Mouse (Mus musculus): Measurements from ENCODE around the gene Tef. TPM values are rescaled to one million over a fixed set of nuclear protein-coding genes. Genes with fewer than 3 reads are reported as not detected.

Tef gene
- total and polyA plus RNA-seq, 2 experiments from 2014 or later = 30.4 to 64.1 TPM

DNA sequence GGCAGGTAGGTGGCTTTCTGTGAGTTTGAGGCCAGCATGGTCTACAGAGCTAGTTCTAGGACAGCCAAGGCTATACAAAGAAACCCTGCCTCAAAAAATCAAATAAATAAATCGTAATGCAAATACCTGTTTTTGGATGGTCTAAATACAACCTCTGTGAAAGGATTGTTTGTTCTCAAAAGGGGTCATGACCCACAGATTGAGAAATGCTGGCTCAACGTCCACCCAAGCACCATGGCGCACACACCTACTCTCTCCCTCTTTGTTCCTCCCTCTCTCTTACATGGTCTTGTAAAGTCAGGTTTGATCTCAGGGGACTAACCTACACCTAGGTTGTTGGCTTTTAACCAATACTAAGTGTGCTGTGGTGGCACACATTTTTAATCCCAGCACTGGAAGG lies 20.4 kb downstream of the Tef start:
- no peak for TF ChIP-seq CTCF (IDR thresholded peaks at IDR 0.05; ENCODE audit: low read depth)
- DNase-seq (ENCODE audit: low spot score) (no peak), ATAC-seq (no peak)
- Histone ChIP-seq H3K4me3 (ENCODE audit: low read length) (no peak overlapping the region), H3K27ac (no peak overlapping the region), H3K4me1 (ENCODE audit: insufficient read depth, low read length) (no peaks in the 10 kb centered on the region), H3K4me2 (ENCODE audit: low read depth, low read length) (no peak overlapping the region), H3K36me3 (ENCODE audit: insufficient read depth, low read length) (peaks cover 55% of the 10 kb centered on the region), H3K9ac (replicated peaks; ENCODE audit: low read length) (no peak overlapping the region), H3K27me3 (ENCODE audit: insufficient read depth, low read length) (no peaks in the 10 kb centered on the region), H3K9me3 (ENCODE audit: low read length) (no peaks in the 10 kb centered on the region)
- WGBS = 80% methylated on average over 3 of the region's 3 CpGs

DNA sequence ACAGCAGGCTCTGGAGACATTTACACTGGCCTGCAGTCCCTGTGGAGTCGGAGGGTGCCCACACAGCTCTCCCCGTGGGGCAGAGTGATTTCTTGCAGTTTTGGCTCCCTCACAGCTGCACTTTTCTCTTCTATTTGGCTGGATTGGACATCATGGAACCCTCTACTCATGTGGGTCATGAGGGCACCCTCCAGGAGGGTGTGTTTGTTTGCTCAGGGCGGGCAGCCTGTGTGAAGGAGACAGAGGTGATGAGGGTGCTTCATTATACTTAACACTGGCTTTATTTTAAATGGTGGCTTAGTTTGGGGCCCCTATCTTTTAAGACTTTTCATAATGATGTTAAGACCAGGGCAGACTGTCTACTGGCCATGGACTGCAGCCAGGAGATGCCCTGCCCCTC lies 22.6 kb downstream of the Tef start:
- WGBS = 83% methylated on average over 3 of the region's 3 CpGs

DNA sequence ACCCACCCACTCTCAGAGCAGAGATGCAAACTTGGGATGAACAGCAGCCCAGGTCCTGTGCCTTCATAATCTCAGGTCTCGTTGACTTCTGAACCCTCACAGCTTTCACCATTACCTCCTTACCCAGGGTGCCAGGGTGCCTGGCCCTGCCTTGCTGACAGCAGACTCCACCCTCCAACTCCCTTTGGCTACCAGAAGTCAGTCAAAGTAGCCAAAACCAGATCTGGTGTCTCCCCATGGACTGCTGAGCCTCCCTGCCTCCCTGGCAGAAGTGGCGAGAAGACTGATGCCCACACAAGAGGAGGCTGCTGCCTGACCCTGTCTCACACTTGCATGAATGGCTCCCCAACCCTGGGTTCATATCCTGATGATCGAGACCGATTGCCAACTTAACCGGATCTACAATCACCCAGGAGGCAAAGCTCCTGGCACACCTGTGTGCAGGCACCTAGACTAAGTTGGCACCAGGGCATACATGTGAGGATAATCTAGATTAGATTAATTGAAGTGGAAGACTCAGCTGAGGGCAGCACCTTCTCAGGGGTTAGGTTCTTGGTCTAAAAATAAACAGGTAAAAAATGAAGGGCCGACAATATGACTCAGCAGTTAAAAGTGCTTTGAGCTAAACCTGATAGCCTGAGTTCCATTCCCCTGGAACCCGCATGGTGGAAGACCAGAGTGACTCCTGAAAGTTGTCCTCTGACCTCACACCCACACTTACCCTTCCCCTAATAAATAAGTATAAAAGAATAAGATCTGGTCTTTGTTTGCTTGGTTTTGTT lies 26.4 kb downstream of the Tef start:
- 84% methylated on average over 7 of the region's 7 CpGs for WGBS
- no peaks in the 10 kb centered on the region for H3K4me1 ChIP-seq (ENCODE audit: insufficient read depth, low read length)

More for the DNA sequence above, 22.6 kb downstream of the Tef start:
- H3K4me1 ChIP-seq (ENCODE audit: insufficient read depth, low read length) = no peaks in the 10 kb centered on the region
- H3K36me3 ChIP-seq (ENCODE audit: insufficient read depth, low read length) = peaks cover 58% of the 10 kb centered on the region
- no peak for TF ChIP-seq CTCF (IDR thresholded peaks at IDR 0.05; ENCODE audit: low read depth)
- no peaks in the 10 kb centered on the region for H3K27me3 ChIP-seq (ENCODE audit: insufficient read depth, low read length)
- no peak overlapping the region for H3K4me2 ChIP-seq (ENCODE audit: low read depth, low read length)
- no peak overlapping the region for H3K4me3 ChIP-seq (ENCODE audit: low read length)
- ATAC-seq (no peak), DNase-seq (ENCODE audit: low spot score) (no peak)
- H3K9ac ChIP-seq (replicated peaks; ENCODE audit: low read length) = no peak overlapping the region
- no peaks in the 10 kb centered on the region for H3K9me3 ChIP-seq (ENCODE audit: low read length)
- H3K27ac ChIP-seq = no peak overlapping the region

DNA sequence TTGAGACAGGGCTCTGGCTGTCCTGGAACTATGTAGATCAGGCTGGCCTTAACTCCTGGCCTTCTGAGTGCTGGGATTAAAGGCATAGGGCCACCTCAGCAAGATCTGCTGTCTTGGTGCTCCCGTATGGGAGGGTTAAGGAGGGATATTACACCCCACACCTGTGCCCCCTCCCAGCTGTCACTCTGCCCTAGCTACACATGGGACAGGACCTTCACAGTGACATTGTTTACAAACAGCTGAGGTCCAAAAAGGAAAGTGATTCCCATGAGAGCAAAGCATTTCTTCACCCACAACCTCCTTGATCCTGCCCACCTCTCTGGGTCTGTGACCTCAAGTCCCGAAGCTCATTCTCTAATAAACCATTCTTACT lies 27.0 kb downstream of the Tef start:
- H3K4me3 ChIP-seq (ENCODE audit: low read length) = no peak overlapping the region
- H3K36me3 ChIP-seq (ENCODE audit: insufficient read depth, low read length) = peaks cover 24% of the 10 kb centered on the region
- no peaks in the 10 kb centered on the region for H3K9me3 ChIP-seq (ENCODE audit: low read length)
- no peak for DNase-seq (ENCODE audit: low spot score)
- TF ChIP-seq CTCF (IDR thresholded peaks at IDR 0.05; ENCODE audit: low read depth) = no peak
- no peak for ATAC-seq
- WGBS = 59% methylated on average over 2 of the region's 2 CpGs
- no peak overlapping the region for H3K4me2 ChIP-seq (ENCODE audit: low read depth, low read length)
- H3K27me3 ChIP-seq (ENCODE audit: insufficient read depth, low read length) = no peaks in the 10 kb centered on the region
- H3K27ac ChIP-seq = no peak overlapping the region
- peaks cover 2% of the 10 kb centered on the region; the same call in 1 of the 2 replicates for H3K4me1 ChIP-seq (ENCODE audit: insufficient read depth, low read length)
- no peak overlapping the region for H3K9ac ChIP-seq (replicated peaks; ENCODE audit: low read length)

More for the DNA sequence above, 26.4 kb downstream of the Tef start:
- Histone ChIP-seq H3K27me3 (ENCODE audit: insufficient read depth, low read length) (no peaks in the 10 kb centered on the region), H3K9me3 (ENCODE audit: low read length) (no peaks in the 10 kb centered on the region), H3K27ac (no peak overlapping the region), H3K9ac (replicated peaks; ENCODE audit: low read length) (no peak overlapping the region), H3K4me2 (ENCODE audit: low read depth, low read length) (no peak overlapping the region), H3K36me3 (ENCODE audit: insufficient read depth, low read length) (peaks cover 30% of the 10 kb centered on the region), H3K4me3 (ENCODE audit: low read length) (no peak overlapping the region)
- ATAC-seq (no peak), DNase-seq (ENCODE audit: low spot score) (no peak)
- no peak for TF ChIP-seq CTCF (IDR thresholded peaks at IDR 0.05; ENCODE audit: low read depth)

DNA sequence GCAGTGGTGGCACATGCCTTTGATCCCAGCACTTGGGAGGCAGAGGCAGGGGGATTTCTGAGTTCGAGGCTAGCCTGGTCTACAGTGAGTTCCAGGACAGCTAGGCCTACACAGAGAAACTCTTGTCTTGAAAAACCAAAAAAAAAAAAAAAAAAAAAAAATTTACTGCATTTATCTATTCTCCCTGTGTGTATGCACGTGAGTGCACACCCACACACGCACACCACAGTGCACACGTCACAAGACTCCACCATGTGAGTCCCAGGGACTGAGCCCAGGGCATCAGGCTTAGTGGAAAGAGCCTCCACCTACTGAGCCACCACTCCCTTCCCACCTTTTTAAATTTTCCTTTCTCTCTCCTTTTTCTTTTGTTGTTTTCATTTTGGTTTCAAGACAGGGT lies 28.3 kb downstream of the Tef start:
- Histone ChIP-seq H3K9me3 (ENCODE audit: low read length) (no peaks in the 10 kb centered on the region), H3K36me3 (ENCODE audit: insufficient read depth, low read length) (peaks cover 13% of the 10 kb centered on the region; the same call in 1 of the 2 replicates), H3K27ac (no peak overlapping the region), H3K4me1 (ENCODE audit: insufficient read depth, low read length) (peaks cover 5% of the 10 kb centered on the region; the same call in 1 of the 2 replicates), H3K4me3 (ENCODE audit: low read length) (no peak overlapping the region), H3K27me3 (ENCODE audit: insufficient read depth, low read length) (no peaks in the 10 kb centered on the region), H3K4me2 (ENCODE audit: low read depth, low read length) (no peak overlapping the region), H3K9ac (replicated peaks; ENCODE audit: low read length) (no peak overlapping the region)
- TF ChIP-seq CTCF (IDR thresholded peaks at IDR 0.05; ENCODE audit: low read depth) = no peak
- DNase-seq (ENCODE audit: low spot score) (no peak), ATAC-seq (no peak)
- 92% methylated on average over 4 of the region's 4 CpGs for WGBS

DNA sequence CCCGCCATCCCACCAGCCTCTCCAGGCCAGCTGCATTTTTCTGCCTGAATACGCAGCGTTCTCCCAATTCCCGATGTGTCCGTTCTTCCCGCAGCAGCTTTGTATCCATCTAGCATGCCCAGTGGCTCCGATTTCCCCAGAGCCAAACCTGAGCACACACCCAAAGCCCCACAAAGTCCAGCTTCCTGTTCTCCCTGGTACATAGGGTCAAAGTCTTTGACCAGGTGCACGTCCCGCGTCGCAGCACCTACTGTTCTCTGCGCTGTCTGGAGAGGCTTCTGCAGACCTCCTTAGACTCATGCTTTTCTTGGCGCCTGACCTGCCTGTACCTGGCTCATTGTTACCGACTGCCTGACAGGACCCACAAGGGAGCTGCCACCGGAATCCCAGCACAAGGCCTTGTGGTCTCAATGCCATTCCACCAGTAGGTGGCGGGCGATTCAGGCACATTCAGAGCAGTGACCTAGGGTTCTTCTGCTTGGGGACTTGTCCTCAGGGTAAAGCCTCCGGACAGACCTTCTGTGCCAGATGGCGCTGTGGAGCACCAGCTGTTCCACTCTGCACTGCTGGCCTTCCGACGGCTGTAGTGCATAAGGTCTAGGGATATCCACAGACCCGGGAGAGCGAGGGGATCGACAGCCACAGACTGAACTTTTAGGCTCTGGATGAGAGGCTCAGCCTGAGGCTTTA lies 29.1 kb downstream of the Tef start:
- Histone ChIP-seq H3K27me3 (ENCODE audit: insufficient read depth, low read length) (no peaks in the 10 kb centered on the region), H3K4me2 (ENCODE audit: low read depth, low read length) (no peak overlapping the region; the same call in 1 of the 2 replicates), H3K36me3 (ENCODE audit: insufficient read depth, low read length) (peaks cover 5% of the 10 kb centered on the region; the same call in 1 of the 2 replicates), H3K9ac (replicated peaks; ENCODE audit: low read length) (no peak overlapping the region), H3K4me1 (ENCODE audit: insufficient read depth, low read length) (peaks cover 8% of the 10 kb centered on the region), H3K27ac (0 out of 2 replicates have a peak overlapping the region, but pooled peaks have one; percentile 27), H3K4me3 (ENCODE audit: low read length) (no peak overlapping the region), H3K9me3 (ENCODE audit: low read length) (no peaks in the 10 kb centered on the region)
- peak; percentile 98 for TF ChIP-seq CTCF (IDR thresholded peaks at IDR 0.05; ENCODE audit: low read depth)
- ATAC-seq = peak; percentile 89
- peak; percentile 95 for DNase-seq (ENCODE audit: low spot score)
- 14% methylated on average over 24 of the region's 24 CpGs for WGBS

All from hindbrain, postnatal 0 days (tissue).